Mouse (Mus musculus) kidney, embryonic 14.5 days (tissue): ENCODE results near the gene Fxyd1. TPM values are rescaled to one million over a fixed set of nuclear protein-coding genes. Genes with fewer than 3 reads are reported as not detected.

Source experiments
- ATAC-seq: fragments of 200-750 bp; cut with Nextera tagmentation; 2 replicates; pipeline ENCODE4 v1.8.0; 2017; ENCODE audit warnings: moderate number of reproducible peaks, mild to moderate bottlenecking, moderate TSS enrichment, moderate library complexity; ENCODE audit not compliant: low FRiP score, low TSS enrichment
- H3K27ac ChIP-seq: fragments of 300-500 bp; sonication (generic); 2 replicates; pipeline ENCODE4 v1.5.1; 2014; ENCODE audit warnings: low read depth, mild to moderate bottlenecking, low read length, moderate library complexity, mixed read lengths
- H3K27me3 ChIP-seq: fragments of 300-500 bp; sonication (generic); 2 replicates; pipeline ENCODE4 v1.6.1; 2014; ENCODE audit warnings: mild to moderate bottlenecking, low read length; ENCODE audit not compliant: control insufficient read depth, insufficient read depth
- H3K36me3 ChIP-seq: fragments of 300-500 bp; sonication (generic); 2 replicates; pipeline ENCODE4 v1.6.1; 2014; ENCODE audit warnings: low read length, mixed read lengths; ENCODE audit not compliant: control insufficient read depth, insufficient read depth
- H3K4me1 ChIP-seq: fragments of 300-500 bp; sonication (generic); 2 replicates; pipeline ENCODE4 v1.6.1; 2014; ENCODE audit warnings: low read length, mixed read lengths; ENCODE audit not compliant: control insufficient read depth, insufficient read depth
- H3K4me2 ChIP-seq: fragments of 300-500 bp; sonication (generic); replicated peaks from 2 replicates; pipeline ENCODE4 v1.6.1; 2014; ENCODE audit warnings: low read depth, mild to moderate bottlenecking, low read length
- H3K4me3 ChIP-seq: fragments of 300-500 bp; sonication (generic); 2 replicates; pipeline ENCODE4 v1.5.1; 2014; ENCODE audit warnings: mild to moderate bottlenecking, low read length
- H3K9ac ChIP-seq: fragments of 300-500 bp; sonication (generic); 2 replicates; pipeline ENCODE4 v1.6.1; 2014; ENCODE audit warnings: low read depth, mild to moderate bottlenecking, low read length, moderate library complexity
- H3K9me3 ChIP-seq: fragments of 300-500 bp; sonication (generic); 2 replicates; pipeline ENCODE4 v1.6.1; 2016; ENCODE audit warnings: low read length; ENCODE audit not compliant: control insufficient read depth
- WGBS: fragments of 180-500 bp; shearing (Covaris S2); extraction: QIAGEN DNeasy Blood & Tissue Kit; methylation state at CpG from one replicate; pipeline ENCODE4 v1.1.7; 2014; 5-methylcytosine and 5-hydroxymethylcytosine counted together
- polyA plus RNA-seq: library from polyadenylated mRNA; unstranded; fragments of >200 nt; fragmentation: Nextera tagmentation; extraction: Ambion mirVana; gene quantifications from 2 replicates; pipeline ENCODE4 v1.2.1, GENCODE M21; 2014

Fxyd1 gene
- polyA plus RNA-seq, 1 experiment from 2014 or later = 29.8 TPM

GRCm38 (mm10) chr7:31057730-31058129 lies 731 bp upstream of the Fxyd1 start:
- Histone ChIP-seq H3K4me1 (peaks cover 20% of the 10 kb centered on the region), H3K4me3 (no peak overlapping the region), H3K9ac (no peak overlapping the region; the same call in 1 of the 2 replicates), H3K36me3 (no peaks in the 10 kb centered on the region), H3K27me3 (peaks cover 7% of the 10 kb centered on the region), H3K4me2 (no peak overlapping the region), H3K27ac (no peak overlapping the region), H3K9me3 (no peaks in the 10 kb centered on the region)
- 52% methylated on average over 5 of the region's 5 CpGs for WGBS
- no peak for ATAC-seq

DNA sequence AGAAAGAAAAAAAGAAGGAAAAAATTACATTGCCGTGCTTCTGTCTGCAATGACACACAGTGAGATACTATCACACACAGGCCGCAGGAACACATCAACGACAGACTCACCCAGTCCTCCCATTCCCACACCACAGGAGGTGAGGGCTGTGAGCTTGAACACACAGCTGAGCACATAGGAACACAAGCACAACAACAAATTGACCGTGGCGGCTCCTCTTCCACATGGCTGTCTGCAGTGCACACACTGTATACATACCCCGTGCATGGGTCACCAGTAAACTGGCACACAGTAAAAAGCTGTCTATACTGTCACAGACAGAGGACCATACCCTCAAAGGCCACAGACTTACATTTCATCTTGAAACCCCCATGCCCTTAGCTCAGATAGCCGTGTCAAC lies 551 bp downstream of the Fxyd1 start:
- Histone ChIP-seq H3K36me3 (no peaks in the 10 kb centered on the region), H3K9ac (no peak overlapping the region), H3K27me3 (peaks cover 20% of the 10 kb centered on the region), H3K4me3 (no peak overlapping the region), H3K4me2 (no peak overlapping the region), H3K9me3 (no peaks in the 10 kb centered on the region), H3K4me1 (peaks cover 31% of the 10 kb centered on the region), H3K27ac (no peak overlapping the region)
- ATAC-seq = no peak
- WGBS = 72% methylated on average over 7 of the region's 7 CpGs

DNA sequence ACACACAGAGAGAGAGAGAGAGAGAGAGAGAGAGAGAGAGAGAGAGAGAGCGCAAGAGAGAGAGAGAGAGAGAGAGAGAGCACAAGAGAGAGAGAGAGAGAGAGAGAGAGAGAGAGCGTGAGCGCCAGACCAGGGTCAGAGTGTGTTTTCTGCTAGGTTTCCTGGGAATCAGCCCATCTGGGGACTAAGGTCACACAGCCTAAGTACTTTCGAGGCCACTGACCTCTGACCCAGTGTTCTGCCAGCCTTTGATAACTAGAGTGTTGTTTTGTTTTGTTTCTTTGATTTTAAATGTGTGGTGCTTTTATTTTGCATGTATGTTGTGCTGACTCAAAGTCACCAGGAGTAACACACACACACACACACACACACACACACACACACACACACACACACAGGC lies 1.1 kb downstream of the Fxyd1 start:
- no peak overlapping the region for H3K9ac ChIP-seq
- H3K27me3 ChIP-seq = peaks cover 26% of the 10 kb centered on the region
- no peaks in the 10 kb centered on the region for H3K9me3 ChIP-seq
- H3K4me2 ChIP-seq = no peak overlapping the region
- no peak for ATAC-seq
- no peak overlapping the region for H3K4me3 ChIP-seq
- WGBS = 30% methylated on average over 3 of the region's 4 CpGs
- no peaks in the 10 kb centered on the region for H3K36me3 ChIP-seq
- no peak overlapping the region for H3K27ac ChIP-seq
- peaks cover 36% of the 10 kb centered on the region for H3K4me1 ChIP-seq

- peak; percentile 82 for ATAC-seq
- Histone ChIP-seq H3K27me3 (peaks cover 31% of the 10 kb centered on the region), H3K9ac (peak overlapping the region; percentile 44; the same call in 1 of the 2 replicates), H3K27ac (peak overlapping the region; percentile 38; the same call in 1 of the 2 replicates), H3K4me3 (peak overlapping the region; percentile 18; the same call in 1 of the 2 replicates), H3K4me2 (peak overlapping the region; percentile 31), H3K4me1 (peaks cover 36% of the 10 kb centered on the region), H3K9me3 (no peaks in the 10 kb centered on the region), H3K36me3 (no peaks in the 10 kb centered on the region)
- 5% methylated on average over 10 of the region's 10 CpGs for WGBS
Observed at GRCm38 (mm10) chr7:31055354-31055824, 1.6 kb downstream of the Fxyd1 start.

DNA sequence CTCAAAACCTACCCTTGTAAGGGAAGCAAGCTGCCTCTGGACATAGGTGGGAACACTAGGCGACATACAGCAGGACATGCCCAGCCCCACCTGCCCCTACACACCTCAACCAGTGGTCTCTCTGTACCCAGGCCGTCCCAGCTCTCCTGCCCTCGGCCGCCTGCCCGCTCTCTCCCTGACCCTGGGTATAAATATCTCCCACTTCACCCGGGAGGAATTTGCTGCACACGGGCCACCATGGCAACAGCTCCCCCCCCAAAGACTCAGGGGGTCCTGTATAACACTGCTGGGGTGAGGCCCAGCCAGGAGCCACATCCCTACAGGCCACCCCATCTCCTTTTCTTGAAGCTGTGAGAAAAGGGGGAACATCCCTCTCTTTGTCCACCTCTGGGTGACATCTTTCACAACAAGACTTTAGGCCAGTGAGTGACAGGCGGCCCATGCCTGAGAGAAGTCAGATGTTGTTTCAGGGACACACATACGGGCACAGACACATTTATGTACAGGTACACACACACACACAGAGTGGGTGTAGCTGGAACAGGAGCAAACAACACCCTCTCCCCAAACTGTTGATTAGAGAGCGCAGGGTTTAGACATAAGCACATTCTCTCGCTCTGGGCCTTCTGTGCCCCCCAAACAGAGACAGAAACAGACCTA lies 2.2 kb downstream of the Fxyd1 start:
- no peaks in the 10 kb centered on the region for H3K36me3 ChIP-seq
- H3K4me2 ChIP-seq = peak overlapping the region; percentile 31
- peaks cover 37% of the 10 kb centered on the region for H3K27me3 ChIP-seq
- H3K9me3 ChIP-seq = no peaks in the 10 kb centered on the region
- peak overlapping the region; percentile 18; the same call in 1 of the 2 replicates for H3K4me3 ChIP-seq
- H3K27ac ChIP-seq = peak overlapping the region; percentile 38; the same call in 1 of the 2 replicates
- no peak overlapping the region; the same call in 1 of the 2 replicates for H3K9ac ChIP-seq
- H3K4me1 ChIP-seq = peaks cover 42% of the 10 kb centered on the region
- 44% methylated on average over 11 of the region's 11 CpGs for WGBS
- no peak for ATAC-seq

DNA sequence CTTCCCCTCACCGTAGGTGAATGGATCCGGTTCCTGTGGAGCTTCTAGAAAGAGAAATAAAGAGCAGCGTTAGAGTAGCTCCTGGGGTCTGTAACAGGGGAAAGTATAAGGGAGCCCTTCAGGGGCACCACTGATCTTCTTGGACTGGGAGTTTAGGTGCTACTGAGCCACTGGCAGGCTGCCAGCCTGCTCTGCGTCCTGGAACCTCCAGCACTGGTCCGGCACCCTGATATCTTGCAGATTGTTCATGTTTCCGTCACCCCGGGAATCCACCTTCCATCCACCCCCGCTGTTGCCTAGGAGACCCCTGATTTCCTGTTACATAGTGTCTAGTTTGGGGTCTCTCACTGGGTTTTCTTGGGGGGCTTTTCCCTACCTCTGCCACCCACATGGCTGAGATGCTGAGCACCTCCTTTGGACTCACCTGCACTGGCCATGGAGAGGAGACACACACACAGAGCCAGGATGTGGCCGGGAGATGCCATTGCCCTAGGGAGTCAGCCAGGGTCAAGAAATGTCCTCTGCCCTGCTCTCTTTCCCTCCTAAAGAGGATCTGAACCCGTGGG lies 3.0 kb downstream of the Fxyd1 start:
- 29% methylated on average over 10 of the region's 10 CpGs for WGBS
- no peak overlapping the region for H3K27ac ChIP-seq
- H3K4me1 ChIP-seq = peaks cover 46% of the 10 kb centered on the region
- peaks cover 44% of the 10 kb centered on the region for H3K27me3 ChIP-seq
- no peaks in the 10 kb centered on the region for H3K9me3 ChIP-seq
- ATAC-seq = no peak
- H3K4me2 ChIP-seq = no peak overlapping the region; the same call in 1 of the 2 replicates
- no peak overlapping the region for H3K9ac ChIP-seq
- no peak overlapping the region for H3K4me3 ChIP-seq
- H3K36me3 ChIP-seq = no peaks in the 10 kb centered on the region

- H3K36me3 ChIP-seq = no peaks in the 10 kb centered on the region
- peak overlapping the region; percentile 40 for H3K4me2 ChIP-seq
- ATAC-seq = peak; percentile 47
- H3K27ac ChIP-seq = no peak overlapping the region
- peak overlapping the region; percentile 28; the same call in 1 of the 2 replicates for H3K9ac ChIP-seq
- peaks cover 46% of the 10 kb centered on the region for H3K4me1 ChIP-seq
- H3K4me3 ChIP-seq = peak overlapping the region; percentile 26
- WGBS = 2% methylated on average over 34 of the region's 34 CpGs
- no peaks in the 10 kb centered on the region for H3K9me3 ChIP-seq
- H3K27me3 ChIP-seq = peaks cover 44% of the 10 kb centered on the region
Observed at GRCm38 (mm10) chr7:31052636-31053434, 4.2 kb downstream of the Fxyd1 start.

- peaks cover 46% of the 10 kb centered on the region for H3K4me1 ChIP-seq
- no peak for ATAC-seq
- peaks cover 44% of the 10 kb centered on the region for H3K27me3 ChIP-seq
- 3% methylated on average over 22 of the region's 22 CpGs for WGBS
- H3K9me3 ChIP-seq = no peaks in the 10 kb centered on the region
- H3K4me2 ChIP-seq = peak overlapping the region; percentile 40
- no peak overlapping the region for H3K27ac ChIP-seq
- H3K9ac ChIP-seq = peak overlapping the region; percentile 28; the same call in 1 of the 2 replicates
- H3K36me3 ChIP-seq = no peaks in the 10 kb centered on the region
- peak overlapping the region; percentile 26 for H3K4me3 ChIP-seq
Observed at GRCm38 (mm10) chr7:31052251-31052635, 4.8 kb downstream of the Fxyd1 start.
